Mouse (Mus musculus) hindbrain, embryonic 12.5 days (tissue): Measurements from ENCODE around the gene Ube2z. TPM values are rescaled to one million over a fixed set of nuclear protein-coding genes. Genes with fewer than 3 reads are reported as not detected.

ENCODE experiments used
- ATAC-seq: fragments of 200-750 bp; cut with Nextera tagmentation; 2 replicates; pipeline ENCODE4 v1.8.0; 2017; ENCODE audit warnings: moderate TSS enrichment; ENCODE audit not compliant: low FRiP score
- H3K27ac ChIP-seq: fragments of 300-500 bp; sonication (generic); 2 replicates; pipeline ENCODE4 v1.5.1; 2016; ENCODE audit warnings: mild to moderate bottlenecking
- H3K27me3 ChIP-seq: fragments of 300-500 bp; sonication (generic); 2 replicates; pipeline ENCODE4 v1.6.1; 2016; ENCODE audit warnings: mild to moderate bottlenecking
- H3K36me3 ChIP-seq: fragments of 300-500 bp; sonication (generic); 2 replicates; pipeline ENCODE4 v1.6.1; 2016; ENCODE audit warnings: mild to moderate bottlenecking
- H3K4me1 ChIP-seq: fragments of 300-500 bp; sonication (generic); 2 replicates; pipeline ENCODE4 v1.6.1; 2016
- H3K4me2 ChIP-seq: fragments of 300-500 bp; sonication (generic); replicated peaks from 2 replicates; pipeline ENCODE4 v1.6.1; 2016; ENCODE audit warnings: mild to moderate bottlenecking
- H3K4me3 ChIP-seq: fragments of 300-500 bp; sonication (generic); 2 replicates; pipeline ENCODE4 v1.5.1; 2016; ENCODE audit warnings: mild to moderate bottlenecking
- H3K9ac ChIP-seq: fragments of 300-500 bp; sonication (generic); 2 replicates; pipeline ENCODE4 v1.6.1; 2016; ENCODE audit warnings: mild to moderate bottlenecking, moderate library complexity
- H3K9me3 ChIP-seq: fragments of 300-500 bp; sonication (generic); replicated peaks from 2 replicates; pipeline ENCODE4 v1.6.1; 2016; ENCODE audit warnings: mild to moderate bottlenecking
- WGBS: fragments of 180-500 bp; shearing (Covaris S2); methylation state at CpG from one replicate; pipeline ENCODE4 v1.1.7; 2016; 5-methylcytosine and 5-hydroxymethylcytosine counted together
- polyA plus RNA-seq: library from polyadenylated mRNA; unstranded; fragments of >200 nt; fragmentation: Nextera tagmentation; extraction: Ambion mirVana; gene quantifications from 2 replicates; pipeline ENCODE4 v1.2.1, GENCODE M21; 2016

Gene Ube2z
- polyA plus RNA-seq, 1 experiment from 2014 or later = 43.4 TPM

GRCm38 (mm10) chr11:96049939-96050338 is 15.2 kb downstream of the Ube2z start:
- no peaks in the 10 kb centered on the region for H3K27me3 ChIP-seq
- no peak overlapping the region for H3K9ac ChIP-seq
- no peaks in the 10 kb centered on the region for H3K9me3 ChIP-seq
- no peak overlapping the region for H3K27ac ChIP-seq
- ATAC-seq = no peak
- H3K4me1 ChIP-seq = no peaks in the 10 kb centered on the region
- 91% methylated on average over 4 of the region's 4 CpGs for WGBS
- no peak overlapping the region for H3K4me2 ChIP-seq
- H3K36me3 ChIP-seq = peaks cover 78% of the 10 kb centered on the region
- H3K4me3 ChIP-seq = no peak overlapping the region

DNA sequence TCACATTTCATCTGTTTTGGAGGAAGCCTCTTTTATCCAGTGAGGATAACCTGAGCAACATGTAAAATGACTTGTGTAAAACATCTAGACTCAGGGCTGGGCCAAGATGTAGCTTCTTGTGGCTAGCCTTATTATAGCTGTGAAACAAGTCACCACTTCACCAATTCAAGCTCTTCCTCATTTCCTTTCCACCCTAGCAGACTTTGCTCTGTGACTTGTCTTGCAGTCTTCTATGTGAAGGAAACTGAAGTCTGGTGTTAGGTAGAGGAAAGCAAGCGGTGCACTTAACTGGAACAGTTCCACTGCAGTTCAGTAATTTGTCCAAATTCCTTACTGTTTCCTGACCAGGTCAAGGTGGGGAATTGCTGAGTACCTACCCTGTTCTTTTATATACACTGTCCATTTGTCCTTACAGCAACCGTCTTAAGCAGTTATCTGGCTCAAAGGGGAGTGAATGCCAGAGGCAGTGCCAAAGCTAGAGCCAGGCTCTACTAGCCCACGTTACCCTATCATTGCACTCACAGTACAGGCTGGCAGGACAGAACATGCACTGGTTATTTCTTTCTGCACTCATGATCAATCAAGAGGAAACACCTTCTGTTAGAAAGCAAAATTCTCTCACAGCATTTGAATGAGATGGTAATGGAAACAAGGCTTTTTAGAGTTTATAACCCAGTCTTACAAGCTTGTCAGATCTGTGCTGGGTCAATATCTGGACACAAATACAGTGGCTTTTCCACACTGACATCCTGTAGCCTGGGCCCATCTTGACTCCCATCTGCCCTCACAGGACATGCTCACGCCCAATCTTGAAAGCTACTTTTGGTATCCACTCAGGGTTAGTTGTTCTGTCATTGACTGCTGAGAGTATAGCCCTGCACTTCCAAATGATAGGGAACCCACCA is 17.5 kb downstream of the Ube2z start:
- H3K27ac ChIP-seq = no peak overlapping the region
- no peak overlapping the region for H3K4me2 ChIP-seq
- H3K4me3 ChIP-seq = no peak overlapping the region
- 95% methylated on average over 4 of the region's 4 CpGs for WGBS
- H3K27me3 ChIP-seq = no peaks in the 10 kb centered on the region
- H3K36me3 ChIP-seq = peaks cover 67% of the 10 kb centered on the region
- no peaks in the 10 kb centered on the region for H3K9me3 ChIP-seq
- H3K4me1 ChIP-seq = no peaks in the 10 kb centered on the region
- no peak for ATAC-seq
- no peak overlapping the region for H3K9ac ChIP-seq

- 87% methylated on average over 2 of the region's 2 CpGs for WGBS
- Histone ChIP-seq H3K4me2 (no peak overlapping the region), H3K4me3 (no peak overlapping the region), H3K9me3 (no peaks in the 10 kb centered on the region), H3K9ac (no peak overlapping the region), H3K36me3 (peaks cover 67% of the 10 kb centered on the region), H3K27ac (no peak overlapping the region), H3K4me1 (no peaks in the 10 kb centered on the region), H3K27me3 (no peaks in the 10 kb centered on the region)
- ATAC-seq = no peak
Measured at GRCm38 (mm10) chr11:96046793-96047192, 18.4 kb downstream of the Ube2z start.

- no peaks in the 10 kb centered on the region for H3K27me3 ChIP-seq
- H3K4me2 ChIP-seq = no peak overlapping the region
- H3K36me3 ChIP-seq = peaks cover 64% of the 10 kb centered on the region
- no peak overlapping the region for H3K27ac ChIP-seq
- H3K9ac ChIP-seq = no peak overlapping the region
- 85% methylated on average over 8 of the region's 8 CpGs for WGBS
- H3K9me3 ChIP-seq = no peaks in the 10 kb centered on the region
- ATAC-seq = no peak
- H3K4me1 ChIP-seq = no peaks in the 10 kb centered on the region
- no peak overlapping the region for H3K4me3 ChIP-seq
Measured at GRCm38 (mm10) chr11:96046028-96046427, 19.2 kb downstream of the Ube2z start.

DNA sequence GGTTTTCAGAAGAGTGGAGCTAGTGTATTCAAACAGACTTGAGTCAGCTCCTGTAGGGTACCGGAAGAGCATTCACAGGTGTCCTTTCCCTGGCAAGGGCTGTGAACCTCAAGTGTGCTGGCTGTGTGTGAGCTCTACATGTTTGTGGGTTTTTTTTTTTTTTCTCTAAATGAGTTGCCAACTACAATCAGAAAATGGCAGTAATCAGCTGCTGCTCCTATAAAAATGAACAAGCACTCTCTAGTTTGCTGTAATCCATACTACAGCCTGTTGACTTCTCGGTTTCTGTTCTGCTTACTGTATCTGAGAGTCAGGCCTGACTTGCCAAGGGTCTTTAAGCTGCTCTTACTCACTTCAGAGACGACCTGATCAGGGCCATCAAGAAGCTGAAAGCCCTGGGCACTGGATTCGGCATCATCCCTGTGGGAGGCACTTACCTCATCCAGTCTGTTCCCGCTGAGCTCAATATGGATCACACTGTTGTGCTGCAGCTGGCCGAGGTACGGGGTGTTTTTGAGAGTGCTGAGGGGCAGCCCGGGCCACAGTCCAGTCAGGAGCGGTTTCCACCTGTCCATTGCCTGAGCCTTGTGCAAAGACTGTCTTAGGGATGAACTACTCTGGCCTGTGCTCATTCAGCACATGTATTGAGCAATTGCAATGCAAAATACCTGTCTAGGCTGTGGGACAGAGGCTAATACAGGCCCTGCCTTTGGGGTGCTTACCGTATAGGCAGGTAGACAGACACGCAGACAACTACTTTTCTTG is 20.2 kb downstream of the Ube2z start:
- H3K36me3 ChIP-seq = peaks cover 56% of the 10 kb centered on the region
- no peak overlapping the region for H3K9ac ChIP-seq
- ATAC-seq = no peak
- WGBS = 89% methylated on average over 11 of the region's 11 CpGs
- H3K4me3 ChIP-seq = no peak overlapping the region
- no peak overlapping the region for H3K27ac ChIP-seq
- no peak overlapping the region for H3K4me2 ChIP-seq
- H3K4me1 ChIP-seq = no peaks in the 10 kb centered on the region
- no peaks in the 10 kb centered on the region for H3K27me3 ChIP-seq
- no peaks in the 10 kb centered on the region for H3K9me3 ChIP-seq

DNA sequence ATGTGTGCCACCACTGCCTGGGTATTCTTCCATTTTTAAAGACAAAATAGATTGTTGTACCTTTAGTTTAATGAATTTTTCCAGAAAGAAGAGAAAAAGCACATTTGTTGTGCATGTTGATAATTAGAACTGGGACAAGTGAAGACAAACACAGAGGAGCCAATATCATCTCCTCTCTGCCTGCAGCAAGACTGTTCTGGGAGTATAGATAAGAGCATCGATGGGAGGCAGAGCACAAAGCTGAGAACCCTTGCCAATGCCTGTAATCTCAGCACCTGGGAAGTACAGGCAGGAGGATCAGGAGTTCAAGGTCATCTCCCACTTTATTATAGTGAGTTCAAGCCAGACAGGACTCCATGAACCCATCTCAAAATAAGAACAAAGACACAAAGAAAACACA is 26.6 kb downstream of the Ube2z start:
- 97% methylated on average over 1 of the region's 1 CpGs for WGBS
- H3K9ac ChIP-seq = no peak overlapping the region
- no peak overlapping the region for H3K27ac ChIP-seq
- H3K36me3 ChIP-seq = peaks cover 36% of the 10 kb centered on the region
- H3K4me3 ChIP-seq = no peak overlapping the region
- H3K9me3 ChIP-seq = no peaks in the 10 kb centered on the region
- H3K4me2 ChIP-seq = no peak overlapping the region
- peaks cover 17% of the 10 kb centered on the region for H3K4me1 ChIP-seq
- H3K27me3 ChIP-seq = no peaks in the 10 kb centered on the region
- no peak for ATAC-seq

- no peak overlapping the region for H3K9ac ChIP-seq
- WGBS = 93% methylated on average over 5 of the region's 5 CpGs
- peaks cover 31% of the 10 kb centered on the region for H3K36me3 ChIP-seq
- H3K4me3 ChIP-seq = no peak overlapping the region
- no peak for ATAC-seq
- H3K27ac ChIP-seq = no peak overlapping the region
- H3K4me1 ChIP-seq = peaks cover 17% of the 10 kb centered on the region
- no peak overlapping the region for H3K4me2 ChIP-seq
- no peaks in the 10 kb centered on the region for H3K9me3 ChIP-seq
- H3K27me3 ChIP-seq = no peaks in the 10 kb centered on the region
Measured at GRCm38 (mm10) chr11:96037499-96037898, 27.7 kb downstream of the Ube2z start.

DNA sequence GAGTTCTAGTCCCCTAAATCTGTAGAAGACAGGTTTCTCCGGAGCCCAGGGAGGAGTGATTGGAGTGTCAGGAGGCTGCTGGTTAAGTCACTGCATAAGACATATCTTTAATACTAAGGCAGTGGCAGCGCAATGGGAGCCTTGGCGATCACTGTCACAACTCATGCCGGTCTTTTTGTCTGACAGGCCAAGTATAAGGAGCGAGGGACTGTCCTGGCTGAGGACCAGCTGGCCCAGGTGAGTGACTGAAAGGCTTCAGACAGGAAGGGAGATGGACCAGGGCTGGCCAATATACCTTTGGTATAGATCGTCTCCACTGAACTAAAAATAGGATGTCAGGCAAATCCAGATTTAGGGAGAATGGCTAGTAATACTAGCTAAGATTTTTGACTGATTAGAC is 30.1 kb downstream of the Ube2z start:
- Histone ChIP-seq H3K4me2 (peak overlapping the region; percentile 97), H3K27ac (no peak overlapping the region), H3K27me3 (no peaks in the 10 kb centered on the region), H3K4me3 (peak overlapping the region; percentile 86), H3K9me3 (no peaks in the 10 kb centered on the region), H3K9ac (peak overlapping the region; percentile 84), H3K36me3 (peaks cover 17% of the 10 kb centered on the region), H3K4me1 (peaks cover 17% of the 10 kb centered on the region)
- ATAC-seq = peak; percentile 40; the same call in 1 of the 2 replicates
- WGBS = 9% methylated on average over 6 of the region's 6 CpGs

DNA sequence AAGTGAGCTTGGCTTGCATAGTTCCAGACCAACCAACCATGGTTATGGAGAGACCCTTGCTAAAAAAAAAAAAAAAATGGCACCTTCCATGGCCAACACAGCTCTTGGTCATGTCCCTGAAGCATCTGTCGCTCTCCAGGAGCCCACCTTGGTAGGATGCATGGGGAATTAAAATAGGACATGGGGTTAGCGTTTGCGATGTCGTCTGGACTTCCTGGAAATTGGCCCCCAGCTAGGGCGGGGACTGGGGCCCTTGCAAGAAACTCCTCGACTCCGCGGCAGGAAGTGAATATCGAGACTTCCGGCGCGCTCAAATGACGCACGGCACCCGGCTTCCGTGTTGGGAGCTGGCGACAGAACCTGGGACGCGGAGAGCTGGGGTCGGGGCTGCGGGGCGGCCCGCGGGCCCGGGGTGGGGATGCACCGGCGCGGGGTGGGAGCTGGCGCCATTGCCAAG is 30.6 kb downstream of the Ube2z start, which contains the start of gene Snf8:
Gene Snf8 (plus strand): TSS at position 290 of the 457 bp plus-strand sequence.
- Histone ChIP-seq H3K27ac (peak within 1 kb of the TSS; percentile 62), H3K9me3 (no peaks in the 10 kb centered on the region), H3K36me3 (peaks cover 17% of the 10 kb centered on the region), H3K4me1 (peaks cover 17% of the 10 kb centered on the region), H3K4me2 (peak within 1 kb of the TSS; percentile 97), H3K27me3 (0 out of 2 replicates have a peak, but pooled peaks cover 2% of the 10 kb centered on the region), H3K4me3 (peak within 1 kb of the TSS; percentile 86), H3K9ac (peak within 1 kb of the TSS; percentile 84)
- peak; percentile 68 for ATAC-seq
- under 1% methylated on average over 25 of the region's 29 CpGs for WGBS

GRCm38 (mm10) chr11:96034116-96034515 is 31.1 kb downstream of the Ube2z start:
- 52% methylated on average over 8 of the region's 8 CpGs for WGBS
- no peak for ATAC-seq
- Histone ChIP-seq H3K27ac (no peak overlapping the region; the same call in 1 of the 2 replicates), H3K36me3 (peaks cover 13% of the 10 kb centered on the region), H3K9me3 (no peaks in the 10 kb centered on the region), H3K4me1 (peaks cover 17% of the 10 kb centered on the region), H3K4me3 (peak overlapping the region; percentile 86), H3K27me3 (peaks cover 6% of the 10 kb centered on the region; the same call in 1 of the 2 replicates), H3K4me2 (peak overlapping the region; percentile 97), H3K9ac (no peak overlapping the region; the same call in 1 of the 2 replicates)

DNA sequence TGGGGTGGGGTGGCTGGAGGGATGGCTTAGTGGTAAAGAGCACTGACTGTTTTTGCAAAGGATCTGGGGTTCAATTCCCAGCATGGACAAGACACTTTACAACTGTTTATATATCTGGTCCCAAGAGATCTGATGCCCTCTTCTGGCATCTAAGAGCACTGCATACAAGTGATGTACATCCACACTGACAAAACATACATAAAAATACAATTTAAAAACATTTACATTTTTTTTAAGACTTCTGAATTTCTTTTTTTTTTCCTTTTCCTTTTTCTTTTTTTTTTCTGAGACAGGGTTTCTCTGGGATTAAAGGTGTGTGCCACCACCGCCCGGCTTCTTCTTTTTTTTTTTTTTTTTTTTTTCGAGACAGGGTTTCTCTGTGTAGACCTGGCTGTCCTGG is 31.9 kb downstream of the Ube2z start:
- Histone ChIP-seq H3K4me1 (peaks cover 17% of the 10 kb centered on the region), H3K4me2 (no peak overlapping the region), H3K27ac (no peak overlapping the region), H3K9me3 (no peaks in the 10 kb centered on the region), H3K4me3 (no peak overlapping the region), H3K27me3 (peaks cover 15% of the 10 kb centered on the region), H3K9ac (no peak overlapping the region), H3K36me3 (peaks cover 6% of the 10 kb centered on the region; the same call in 1 of the 2 replicates)
- WGBS = 97% methylated on average over 3 of the region's 3 CpGs
- no peak for ATAC-seq

DNA sequence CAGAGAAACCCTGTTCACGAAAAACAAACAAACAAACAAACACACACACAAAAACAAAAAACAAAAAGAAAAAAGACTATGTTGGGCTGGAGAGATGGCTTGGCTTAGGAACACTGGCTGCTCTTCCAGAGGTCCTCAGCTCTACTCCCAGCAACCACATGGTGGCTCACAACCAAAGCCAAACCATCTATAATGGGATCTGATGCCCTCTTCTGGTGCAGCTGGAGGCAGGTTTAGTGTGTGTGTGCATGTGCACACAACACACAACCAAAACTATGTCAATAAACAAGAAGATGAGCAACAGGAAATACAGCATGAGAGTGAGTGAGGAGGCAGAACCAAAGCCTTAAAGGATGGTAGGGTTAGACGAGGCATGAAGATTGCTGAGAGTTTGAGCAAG is 33.5 kb downstream of the Ube2z start:
- Histone ChIP-seq H3K27ac (no peak overlapping the region), H3K4me1 (peaks cover 16% of the 10 kb centered on the region), H3K4me2 (no peak overlapping the region), H3K4me3 (no peak overlapping the region), H3K27me3 (peaks cover 17% of the 10 kb centered on the region), H3K9ac (no peak overlapping the region), H3K9me3 (no peaks in the 10 kb centered on the region), H3K36me3 (no peaks in the 10 kb centered on the region)
- 75% methylated on average over 2 of the region's 2 CpGs for WGBS
- ATAC-seq = no peak
